Mouse (Mus musculus) neural tube, embryonic 13.5 days (tissue): ENCODE results near the gene Gm8882. TPM values are rescaled to one million over a fixed set of nuclear protein-coding genes. Genes with fewer than 3 reads are reported as not detected.
"Not testable (repeated sequence)": the region's sequence is repeated elsewhere in the genome, so short reads cannot be mapped to it uniquely, and the experiment has no call there.

Experiments used
- ATAC-seq: fragments of 200-750 bp; cut with Nextera tagmentation; 2 replicates; pipeline ENCODE4 v1.8.0; 2017; ENCODE audit warnings: low read depth, mild to moderate bottlenecking, moderate TSS enrichment, moderate library complexity
- H3K27ac ChIP-seq: fragments of 300-500 bp; sonication (generic); replicated peaks from 2 replicates; pipeline ENCODE4 v1.5.1; 2015; ENCODE audit warnings: moderate library complexity, mild to moderate bottlenecking, inconsistent platforms
- H3K27me3 ChIP-seq: fragments of 300-500 bp; sonication (generic); 2 replicates; pipeline ENCODE4 v1.6.1; 2015; ENCODE audit warnings: mild to moderate bottlenecking, inconsistent platforms
- H3K36me3 ChIP-seq: fragments of 300-500 bp; sonication (generic); 2 replicates; pipeline ENCODE4 v1.6.1; 2015; ENCODE audit warnings: mild to moderate bottlenecking, inconsistent platforms
- H3K4me1 ChIP-seq: fragments of 300-500 bp; sonication (generic); replicated peaks from 2 replicates; pipeline ENCODE4 v1.6.1; 2015; ENCODE audit warnings: inconsistent platforms
- H3K4me2 ChIP-seq: fragments of 300-500 bp; sonication (generic); 2 replicates; pipeline ENCODE4 v1.6.1; 2015; ENCODE audit warnings: inconsistent platforms, mild to moderate bottlenecking, moderate library complexity
- H3K4me3 ChIP-seq: fragments of 300-500 bp; sonication (generic); 2 replicates; pipeline ENCODE4 v1.5.1; 2015; ENCODE audit warnings: mild to moderate bottlenecking, inconsistent platforms
- H3K9ac ChIP-seq: fragments of 300-500 bp; sonication (generic); 2 replicates; pipeline ENCODE4 v1.6.1; 2015; ENCODE audit warnings: moderate library complexity, mild to moderate bottlenecking, inconsistent platforms
- H3K9me3 ChIP-seq: fragments of 300-500 bp; sonication (generic); 2 replicates; pipeline ENCODE4 v1.6.1; 2016; ENCODE audit warnings: inconsistent platforms
- WGBS: fragments of 180-500 bp; shearing (Covaris S2); methylation state at CpG from one replicate; pipeline ENCODE4 v1.1.7; 2015; 5-methylcytosine and 5-hydroxymethylcytosine counted together
- polyA plus RNA-seq: library from polyadenylated mRNA; unstranded; fragments of >200 nt; fragmentation: Nextera tagmentation; extraction: Ambion mirVana; gene quantifications from 2 replicates; pipeline ENCODE4 v1.2.1, GENCODE M21; 2015

Gm8882 gene
- not detected in 2 replicates for polyA plus RNA-seq

GRCm38 (mm10) chr6:132364034-132364433 is at the start of gene Gm8882:
Gm8882 (minus strand) TSS chr6:132364134.
- WGBS = 87% methylated on average over 1 of the region's 1 CpGs
- H3K4me3 ChIP-seq, H3K9me3 ChIP-seq, ATAC-seq, H3K9ac ChIP-seq, H3K27me3 ChIP-seq, H3K4me2 ChIP-seq, H3K4me1 ChIP-seq, H3K27ac ChIP-seq, H3K36me3 ChIP-seq: not testable (repeated sequence)

DNA sequence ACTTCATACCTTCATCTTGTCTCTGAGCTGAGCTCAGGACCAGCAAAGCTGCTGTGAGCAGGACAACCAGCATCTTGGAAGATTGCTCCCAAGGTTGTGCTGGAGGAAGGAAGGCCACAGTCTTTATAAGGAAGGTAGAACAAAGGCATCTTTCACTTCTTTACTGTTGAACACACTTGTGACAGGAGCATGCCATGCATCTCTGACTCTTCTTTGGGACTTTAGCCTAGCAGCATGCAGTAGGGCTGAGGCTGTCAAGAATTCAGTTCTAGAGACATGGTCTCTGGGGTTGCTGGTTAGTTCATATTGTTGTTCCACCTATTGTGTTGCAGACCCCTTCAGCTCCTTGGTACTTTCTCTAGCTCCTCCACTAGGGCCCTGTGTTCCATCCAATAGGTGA is 49.3 kb downstream of the Gm8882 start, which contains the start of gene Prpmp5:
Prpmp5 (minus strand) TSS at position 101 of the 400 bp plus-strand sequence.
- not testable (repeated sequence) for H3K4me2 ChIP-seq, H3K4me1 ChIP-seq, ATAC-seq

More for the DNA sequence above, 49.3 kb downstream of the Gm8882 start, which contains the start of gene Prpmp5:
- not testable (repeated sequence) for H3K36me3 ChIP-seq, H3K27ac ChIP-seq, H3K27me3 ChIP-seq, H3K9me3 ChIP-seq, H3K9ac ChIP-seq, H3K4me3 ChIP-seq

Other genes with a start within 250 kb of the Gm8882 start
- gene Prb1, start 153.6 kb downstream of the Gm8882 start, polyA plus RNA-seq = not detected in 2 replicates
- not detected in 2 replicates for gene Prpmp5, start 49.4 kb downstream of the Gm8882 start, polyA plus RNA-seq
- gene Prh1, start 205.7 kb upstream of the Gm8882 start, polyA plus RNA-seq = not detected in 2 replicates
- not detected in 2 replicates for gene Prp2, start 231.8 kb upstream of the Gm8882 start, polyA plus RNA-seq